Mouse (Mus musculus) embryonic facial prominence, embryonic 10.5 days (tissue): ENCODE measurements around the gene Orm3. TPM values are rescaled to one million over a fixed set of nuclear protein-coding genes. Genes with fewer than 3 reads are reported as not detected.
"Not testable (repeated sequence)": the region's sequence is repeated elsewhere in the genome, so short reads cannot be mapped to it uniquely, and the experiment has no call there.

Experiments used
- DNase-seq: peaks from one replicate; pipeline ENCODE4 v3.0.0-alpha.2; 2017; ENCODE audit warnings: low spot score
- H3K27ac ChIP-seq: fragments of 300-500 bp; sonication (generic); replicated peaks from 2 replicates; pipeline ENCODE4 v1.5.1; 2016; ENCODE audit warnings: mild to moderate bottlenecking
- H3K27me3 ChIP-seq: fragments of 300-500 bp; sonication (generic); replicated peaks from 2 replicates; pipeline ENCODE4 v1.6.1; 2016; ENCODE audit warnings: low read depth, mild to moderate bottlenecking; ENCODE audit not compliant: poor library complexity, severe bottlenecking
- H3K36me3 ChIP-seq: fragments of 300-500 bp; sonication (generic); replicated peaks from 2 replicates; pipeline ENCODE4 v1.6.1; 2016; ENCODE audit warnings: mild to moderate bottlenecking, moderate library complexity
- H3K4me1 ChIP-seq: fragments of 300-500 bp; sonication (generic); 2 replicates; pipeline ENCODE4 v1.6.1; 2016
- H3K4me3 ChIP-seq: fragments of 300-500 bp; sonication (generic); 2 replicates; pipeline ENCODE4 v1.5.1; 2016; ENCODE audit warnings: mild to moderate bottlenecking, moderate library complexity
- H3K9me3 ChIP-seq: fragments of 300-500 bp; sonication (generic); 2 replicates; pipeline ENCODE4 v1.6.1; 2016; ENCODE audit warnings: mild to moderate bottlenecking
- WGBS: fragments of 180-500 bp; shearing (Covaris S2); methylation state at CpG from one replicate; pipeline ENCODE4 v1.1.7; 2016; 5-methylcytosine and 5-hydroxymethylcytosine counted together
- polyA plus RNA-seq: library from polyadenylated mRNA; unstranded; fragments of >200 nt; fragmentation: Nextera tagmentation; extraction: Ambion mirVana; gene quantifications from 2 replicates; pipeline ENCODE4 v1.2.1, GENCODE M21; 2016

Gene Orm3
- not detected in 2 replicates for polyA plus RNA-seq

GRCm38 (mm10) chr4:63355877-63356665 lies at the start of gene Orm3:
Orm3 (plus strand) TSS chr4:63356162.
- Histone ChIP-seq H3K27me3 (no peaks in the 10 kb centered on the region), H3K36me3 (no peaks in the 10 kb centered on the region), H3K4me3 (no peak within 1 kb of the TSS), H3K9me3 (no peaks in the 10 kb centered on the region), H3K27ac (no peak within 1 kb of the TSS), H3K4me1 (no peaks in the 10 kb centered on the region; the same call in 1 of the 2 replicates)
- WGBS = 83% methylated on average over 4 of the region's 4 CpGs
- DNase-seq = no peak

- H3K27ac ChIP-seq = peak overlapping the region; percentile 52; the same call in 1 of the 2 replicates
- peaks cover 3% of the 10 kb centered on the region; the same call in 1 of the 2 replicates for H3K4me1 ChIP-seq
- WGBS = 31% methylated on average over 21 of the region's 21 CpGs
- H3K4me3 ChIP-seq = no peak overlapping the region
- H3K9me3 ChIP-seq = no peaks in the 10 kb centered on the region
- no peaks in the 10 kb centered on the region; the same call in 1 of the 2 replicates for H3K36me3 ChIP-seq
- H3K27me3 ChIP-seq = 0 out of 2 replicates have a peak, but pooled peaks cover 7% of the 10 kb centered on the region
- DNase-seq = peak; percentile 91
These were observed 48.5 kb upstream of the Orm3 start for GRCm38 (mm10) chr4:63307175-63308062.

DNA sequence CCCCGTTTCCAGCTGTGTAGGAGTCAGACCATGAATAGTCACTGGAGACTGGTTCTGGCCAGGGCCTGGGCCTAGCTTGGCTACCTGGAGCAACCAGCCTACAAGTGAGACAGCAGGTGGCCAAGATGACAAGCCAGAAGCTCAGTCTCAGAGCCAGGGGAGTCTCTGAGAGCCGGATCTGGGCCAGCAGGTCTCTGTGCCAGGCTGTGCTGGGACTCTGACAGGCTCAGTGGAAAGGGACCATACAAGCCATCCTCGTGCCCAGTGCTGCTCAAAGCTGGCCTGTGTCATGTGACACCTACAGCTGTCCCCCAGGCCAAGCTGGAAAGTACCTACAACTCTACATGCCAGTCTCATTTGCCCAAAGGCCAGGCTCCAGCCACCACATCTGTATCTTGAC lies 47.6 kb upstream of the Orm3 start:
- H3K4me1 ChIP-seq = peaks cover 3% of the 10 kb centered on the region; the same call in 1 of the 2 replicates
- no peak overlapping the region for H3K27ac ChIP-seq
- H3K36me3 ChIP-seq = no peaks in the 10 kb centered on the region; the same call in 1 of the 2 replicates
- WGBS = 67% methylated on average over 3 of the region's 3 CpGs
- no peak for DNase-seq
- H3K4me3 ChIP-seq = no peak overlapping the region
- 0 out of 2 replicates have a peak, but pooled peaks cover 7% of the 10 kb centered on the region for H3K27me3 ChIP-seq
- H3K9me3 ChIP-seq = no peaks in the 10 kb centered on the region

DNA sequence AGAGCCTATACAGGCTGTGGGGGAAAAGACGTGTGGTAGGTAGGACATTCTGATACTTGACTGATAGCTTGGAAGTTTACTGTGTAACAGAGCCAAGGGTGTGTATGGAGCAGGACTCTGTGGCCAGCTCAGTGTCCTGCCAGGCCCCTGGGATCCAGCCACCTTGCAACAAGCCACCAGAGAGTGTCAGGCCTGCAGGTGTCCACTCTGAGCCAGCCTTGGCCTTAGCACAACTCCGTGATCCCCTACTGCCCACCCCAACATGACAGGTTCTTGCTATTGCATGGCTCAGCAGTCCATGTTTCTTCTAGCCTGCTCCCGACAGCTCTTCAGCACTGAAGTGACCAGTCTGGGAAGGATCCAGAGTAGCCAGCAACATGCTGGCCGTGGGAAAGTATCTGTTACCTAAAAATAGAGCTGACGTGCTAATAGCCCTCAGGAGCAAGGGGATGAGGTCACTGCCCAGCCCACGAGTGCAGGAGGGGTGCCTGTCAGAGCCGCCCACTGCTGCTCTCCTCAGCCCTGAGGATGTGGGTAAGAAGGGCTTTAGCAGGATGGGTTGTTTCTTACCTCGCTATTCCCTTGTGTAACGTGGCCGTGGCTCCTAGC lies 45.6 kb upstream of the Orm3 start:
- H3K4me1 ChIP-seq = peaks cover 3% of the 10 kb centered on the region; the same call in 1 of the 2 replicates
- 0 out of 2 replicates have a peak, but pooled peaks cover 7% of the 10 kb centered on the region for H3K27me3 ChIP-seq
- 67% methylated on average over 10 of the region's 10 CpGs for WGBS
- peaks cover 3% of the 10 kb centered on the region for H3K36me3 ChIP-seq
- no peak overlapping the region for H3K27ac ChIP-seq
- no peaks in the 10 kb centered on the region for H3K9me3 ChIP-seq
- H3K4me3 ChIP-seq = no peak overlapping the region
- no peak for DNase-seq

DNA sequence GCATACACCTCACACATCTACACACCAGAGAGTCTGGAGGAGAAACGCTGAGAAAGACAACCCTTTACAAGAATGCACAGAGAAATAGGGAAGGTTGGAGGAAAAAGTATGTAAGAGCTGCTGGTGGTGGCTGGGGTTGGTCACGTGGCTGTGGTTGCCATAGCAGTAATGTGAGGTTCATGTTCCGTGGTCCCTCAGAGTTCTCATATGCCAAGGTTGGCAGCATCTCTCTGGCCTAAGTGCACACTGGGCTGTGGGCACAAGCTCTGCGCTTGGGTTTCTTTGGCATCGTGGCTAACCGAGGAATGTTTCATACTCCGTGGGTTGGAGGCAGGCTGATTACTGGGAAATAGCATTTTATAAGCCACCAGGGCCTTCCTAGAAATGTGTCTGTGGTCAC lies 44.5 kb upstream of the Orm3 start:
- Histone ChIP-seq H3K4me1 (peaks cover 3% of the 10 kb centered on the region; the same call in 1 of the 2 replicates), H3K4me3 (no peak overlapping the region), H3K36me3 (peaks cover 3% of the 10 kb centered on the region), H3K9me3 (no peaks in the 10 kb centered on the region), H3K27ac (no peak overlapping the region), H3K27me3 (0 out of 2 replicates have a peak, but pooled peaks cover 6% of the 10 kb centered on the region)
- DNase-seq = no peak
- 92% methylated on average over 7 of the region's 7 CpGs for WGBS

DNA sequence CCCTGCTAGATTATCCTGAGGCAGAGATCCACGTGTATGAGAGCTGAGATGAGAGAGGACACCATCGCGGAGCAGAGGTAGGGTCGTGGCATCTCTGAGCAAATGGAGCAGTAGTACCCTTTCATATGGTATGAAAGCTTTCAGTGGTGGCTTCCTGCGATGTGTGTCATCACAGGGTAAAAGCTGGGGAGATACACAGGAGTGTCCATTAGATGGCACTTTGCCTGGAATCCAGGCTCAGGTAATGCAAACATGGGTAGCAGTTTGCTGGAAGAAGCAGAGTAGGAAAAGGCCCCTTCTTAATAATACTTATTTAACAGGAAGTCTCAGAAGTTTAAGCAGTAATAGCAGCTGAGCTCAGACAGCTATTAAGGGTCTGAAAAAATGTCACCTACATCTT lies 41.9 kb upstream of the Orm3 start:
- H3K27ac ChIP-seq = no peak overlapping the region
- no peak for DNase-seq
- peaks cover 15% of the 10 kb centered on the region for H3K36me3 ChIP-seq
- no peaks in the 10 kb centered on the region for H3K27me3 ChIP-seq
- H3K9me3 ChIP-seq = no peaks in the 10 kb centered on the region
- H3K4me3 ChIP-seq = no peak overlapping the region
- no peaks in the 10 kb centered on the region for H3K4me1 ChIP-seq
- WGBS = 82% methylated on average over 5 of the region's 5 CpGs

DNA sequence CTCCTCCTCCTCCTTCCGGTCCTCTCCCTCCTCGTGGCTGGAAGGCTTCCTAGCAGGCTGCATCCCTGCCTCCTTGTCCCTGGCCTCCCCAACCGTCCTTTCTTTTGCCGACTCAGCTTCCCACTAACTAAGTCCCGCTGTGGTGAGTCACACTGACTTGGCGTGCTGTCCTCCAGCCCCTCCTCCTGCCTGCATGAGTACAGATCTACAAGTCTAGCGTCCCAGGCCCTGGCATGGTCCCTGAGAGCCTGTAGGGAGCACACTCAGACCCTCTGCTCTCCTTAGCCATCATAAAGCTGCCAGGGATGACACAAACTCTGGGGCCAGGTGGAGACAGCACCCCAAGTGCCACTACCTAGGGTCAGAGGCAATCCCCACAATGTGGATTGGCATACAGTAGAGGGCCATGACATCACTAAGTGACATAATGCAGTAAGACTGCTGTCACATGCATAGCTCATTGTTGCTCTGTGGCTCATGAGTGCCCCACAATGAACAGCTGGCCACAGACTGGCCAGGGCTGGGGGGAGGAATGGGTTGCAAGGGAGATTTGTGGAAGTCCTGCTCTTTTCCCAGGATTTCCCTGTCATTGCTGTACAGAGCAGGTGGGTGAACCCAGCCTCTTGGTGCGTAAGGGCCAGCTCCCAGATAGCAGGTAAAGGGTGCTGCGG lies 39.8 kb upstream of the Orm3 start:
- peaks cover 19% of the 10 kb centered on the region for H3K36me3 ChIP-seq
- no peak for DNase-seq
- H3K4me1 ChIP-seq = no peaks in the 10 kb centered on the region
- no peaks in the 10 kb centered on the region for H3K27me3 ChIP-seq
- no peak overlapping the region for H3K27ac ChIP-seq
- no peak overlapping the region for H3K4me3 ChIP-seq
- WGBS = 71% methylated on average over 9 of the region's 9 CpGs
- H3K9me3 ChIP-seq = no peaks in the 10 kb centered on the region

DNA sequence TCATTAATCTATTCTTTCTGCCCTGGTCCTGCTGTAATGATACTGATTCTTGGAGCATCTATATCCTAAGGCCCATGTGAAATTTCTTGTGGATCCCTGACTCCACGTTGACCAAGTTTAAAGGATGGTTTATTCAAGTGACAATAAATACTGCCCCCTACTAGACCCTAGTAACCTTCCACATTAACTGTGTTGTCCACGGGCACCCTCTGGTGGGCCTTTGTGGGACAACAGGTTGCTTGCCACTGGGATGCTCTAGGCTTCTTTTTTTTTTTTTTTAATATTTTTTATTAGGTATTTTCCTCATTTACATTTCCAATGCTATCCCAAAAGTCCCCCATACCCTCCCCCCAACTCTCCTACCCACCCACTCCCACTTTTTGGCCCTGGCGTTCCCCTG lies 36.4 kb upstream of the Orm3 start:
- H3K27me3 ChIP-seq, H3K4me3 ChIP-seq, H3K9me3 ChIP-seq, H3K4me1 ChIP-seq, H3K27ac ChIP-seq: not testable (repeated sequence)
- H3K36me3 ChIP-seq = peaks cover 49% of the 10 kb centered on the region
- DNase-seq = peak; percentile 70
- 33% methylated on average over 3 of the region's 3 CpGs for WGBS

GRCm38 (mm10) chr4:63323275-63323815 lies 32.6 kb upstream of the Orm3 start:
- no peak overlapping the region for H3K4me3 ChIP-seq
- no peak for DNase-seq
- H3K27ac ChIP-seq = no peak overlapping the region
- no peaks in the 10 kb centered on the region for H3K9me3 ChIP-seq
- H3K4me1 ChIP-seq = no peaks in the 10 kb centered on the region
- H3K27me3 ChIP-seq = no peaks in the 10 kb centered on the region
- peaks cover 50% of the 10 kb centered on the region for H3K36me3 ChIP-seq
- 77% methylated on average over 8 of the region's 8 CpGs for WGBS

DNA sequence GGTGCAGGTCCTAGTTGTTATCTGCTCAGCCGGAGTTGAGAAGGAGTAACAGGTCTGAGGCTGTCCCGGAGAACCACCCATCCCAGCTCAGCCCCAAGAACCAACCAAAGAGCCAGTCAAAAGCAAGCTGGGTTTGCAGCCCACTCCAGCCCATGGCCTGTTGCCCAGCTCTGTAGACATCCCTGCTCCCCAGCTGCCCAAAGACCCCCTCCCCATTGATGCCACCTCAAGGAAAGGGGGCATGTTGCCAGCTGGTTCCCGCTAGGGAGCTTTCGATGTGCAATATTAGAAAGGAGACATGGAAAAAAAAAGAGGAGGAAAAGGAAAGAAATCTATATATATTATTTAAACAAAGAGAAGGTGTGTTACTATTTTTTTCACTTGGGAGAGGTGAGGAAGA lies 22.6 kb upstream of the Orm3 start:
- Histone ChIP-seq H3K9me3 (no peaks in the 10 kb centered on the region), H3K4me3 (no peak overlapping the region), H3K27ac (no peak overlapping the region), H3K27me3 (no peaks in the 10 kb centered on the region), H3K4me1 (peaks cover 7% of the 10 kb centered on the region), H3K36me3 (peaks cover 34% of the 10 kb centered on the region)
- no peak for DNase-seq
- WGBS = 94% methylated on average over 4 of the region's 4 CpGs

DNA sequence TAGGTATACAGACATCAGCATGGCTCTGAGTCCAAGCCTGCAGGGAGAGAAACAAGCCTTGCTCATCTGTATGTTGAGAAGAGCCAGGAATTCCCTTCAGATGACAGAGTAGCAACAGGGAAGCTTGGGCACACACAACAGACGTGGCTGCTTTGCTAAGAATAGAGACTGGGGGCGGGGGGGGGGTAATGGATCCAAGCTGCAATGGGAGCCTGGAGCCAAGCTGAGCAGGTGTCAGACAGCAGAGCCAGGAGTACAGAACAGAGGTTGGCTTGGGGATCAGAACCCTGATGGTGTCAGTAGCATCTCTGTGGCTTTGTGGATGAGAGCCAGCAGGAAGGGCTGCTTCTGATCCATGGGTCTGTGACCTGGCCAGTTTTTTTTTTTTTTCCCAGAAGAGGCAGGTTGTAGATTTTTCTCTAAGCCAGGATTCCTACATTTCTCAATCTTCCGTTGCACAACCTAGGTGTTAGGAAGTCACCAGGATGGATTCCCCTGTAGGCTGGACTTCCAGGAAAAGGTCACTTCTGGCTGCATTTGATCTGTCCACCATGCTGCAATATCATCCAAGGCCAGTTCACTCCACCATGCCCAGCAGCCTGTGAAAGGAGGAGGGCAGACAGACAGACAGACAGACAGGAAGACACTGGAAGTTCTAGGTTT lies 17.4 kb upstream of the Orm3 start:
- Histone ChIP-seq H3K27ac (no peak overlapping the region), H3K36me3 (no peaks in the 10 kb centered on the region), H3K4me3 (no peak overlapping the region), H3K27me3 (no peaks in the 10 kb centered on the region), H3K9me3 (no peaks in the 10 kb centered on the region), H3K4me1 (no peaks in the 10 kb centered on the region)
- DNase-seq = no peak
- 68% methylated on average over 3 of the region's 3 CpGs for WGBS
